Mouse (Mus musculus): ENCODE data around the gene Supt5. TPM values are rescaled to one million over a fixed set of nuclear protein-coding genes. Genes with fewer than 3 reads are reported as not detected.

Supt5 gene
- total and polyA plus RNA-seq, 3 experiments = 66.0 to 448 (median 156) TPM

DNA sequence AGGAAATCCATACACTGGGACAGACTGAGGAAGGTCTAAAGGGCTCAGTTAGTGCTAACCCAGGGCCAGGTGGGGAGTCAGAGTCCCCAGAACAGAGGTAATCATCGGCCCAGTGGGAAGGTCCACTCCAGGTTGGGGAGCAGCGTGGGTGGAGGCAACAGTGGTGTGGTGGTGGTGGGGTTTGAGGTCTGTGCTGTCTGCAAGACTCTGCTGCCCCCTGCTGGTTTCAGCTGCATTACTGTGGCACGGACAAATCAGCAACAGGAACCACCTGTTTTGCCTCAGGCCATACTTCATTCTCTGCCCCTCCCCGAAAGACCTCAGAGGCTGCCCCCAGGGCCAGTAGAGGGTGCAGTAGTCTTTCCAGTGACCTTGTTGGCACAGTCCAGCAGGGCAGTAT lies 47.9 kb upstream of the Supt5 start (continued):
- TF ChIP-seq MYC (IDR thresholded peaks at IDR 0.05; ENCODE audit: low read depth, low read length) (no peak), CTCF (IDR thresholded peaks at IDR 0.05 in 2 of 3, conservative IDR thresholded peaks at IDR 0.05 in 1 of 3; ENCODE audit: control insufficient read depth in 1 of 3, insufficient read depth in 1 of 3, low read depth in 2 of 3, low read length in 3 of 3, poor library complexity in 1 of 3, severe bottlenecking in 1 of 3) (peak; percentile 84 to 93 (median 90))

DNA sequence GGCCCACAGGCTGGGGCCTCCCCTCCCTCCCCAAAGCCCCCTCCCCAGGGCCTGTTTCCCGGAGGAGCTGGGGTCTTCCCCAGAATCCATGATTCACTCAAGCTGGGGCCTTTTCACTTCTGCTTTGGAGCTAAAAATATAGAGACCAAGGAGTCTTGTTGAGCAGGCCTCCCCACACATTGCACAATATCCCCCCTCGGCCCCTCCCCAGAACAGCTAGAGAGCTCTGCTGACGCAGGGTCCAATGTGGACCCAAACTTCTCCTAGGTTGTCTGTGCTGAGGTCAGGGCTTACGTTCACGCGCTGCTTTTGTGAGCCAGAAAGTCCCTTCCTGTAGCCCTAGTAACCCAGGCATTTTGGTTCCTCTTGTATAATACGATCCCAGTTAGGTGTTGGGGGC lies 47.5 kb upstream of the Supt5 start:
- Histone ChIP-seq H3K9me3 (replicated peaks; ENCODE audit: insufficient read depth, low read length) (no peaks in the 10 kb centered on the region), H3K4me1 (ENCODE audit: control insufficient read depth in 1 of 2, insufficient read depth in 2 of 2, low read length in 2 of 2) (peaks cover 2 to 19% of the 10 kb centered on the region in 2 experiments; a peak in 3 of 4 replicates), H3K27ac (ENCODE audit: control insufficient read depth, low read depth, low read length) (no peak overlapping the region), H3K4me3 (ENCODE audit: control insufficient read depth in 1 of 2, insufficient read depth in 1 of 2, low read depth in 2 of 2, low read length in 2 of 2) (no peak overlapping the region), H3K79me2 (ENCODE audit: control insufficient read depth, insufficient read depth, low read length, poor library complexity) (peaks cover under 1% of the 10 kb centered on the region; the same call in 1 of the 2 replicates), H3K36me3 (ENCODE audit: control insufficient read depth in 1 of 2, insufficient read depth in 2 of 2, low read length in 2 of 2) (peaks cover 0 to 12% of the 10 kb centered on the region in 2 experiments; a peak in 2 of 4 replicates), H3K27me3 (ENCODE audit: control insufficient read depth in 1 of 2, insufficient read depth in 2 of 2, low read length in 2 of 2) (no peaks in the 10 kb centered on the region), H3K9ac (ENCODE audit: control insufficient read depth, low read depth, low read length, poor library complexity, severe bottlenecking) (no peak overlapping the region)
- TF ChIP-seq E2F4 (IDR thresholded peaks at IDR 0.05; ENCODE audit: borderline replicate concordance, low read depth, low read length) (no peak), ZKSCAN1 (IDR thresholded peaks at IDR 0.05; ENCODE audit: low read depth, low read length) (no peak), NRF1 (IDR thresholded peaks at IDR 0.05; ENCODE audit: insufficient read depth, low read depth, low read length, poor library complexity, severe bottlenecking) (no peak), TAL1 (IDR thresholded peaks at IDR 0.05; ENCODE audit: low read length) (no peak), MYB (IDR thresholded peaks at IDR 0.05; ENCODE audit: low read depth, low read length) (no peak), RCOR1 (IDR thresholded peaks at IDR 0.05; ENCODE audit: low read depth, low read length) (no peak), CHD1 (IDR thresholded peaks at IDR 0.05; ENCODE audit: low read depth, low read length) (no peak), TCF12 (IDR thresholded peaks at IDR 0.05; ENCODE audit: low read depth, low read length) (no peak), NELFE (IDR thresholded peaks at IDR 0.05; ENCODE audit: low read depth, low read length) (no peak), RAD21 (IDR thresholded peaks at IDR 0.05; ENCODE audit: low read depth, low read length) (no peak), ZMIZ1 (IDR thresholded peaks at IDR 0.05; ENCODE audit: low read depth, low read length) (no peak), MEF2A (IDR thresholded peaks at IDR 0.05; ENCODE audit: extremely low read depth, insufficient replicate concordance, low read depth, low read length, poor library complexity, severe bottlenecking) (no peak), POLR2AphosphoS2 (IDR thresholded peaks at IDR 0.05; ENCODE audit: low read length) (no peak), CTCF (IDR thresholded peaks at IDR 0.05 in 2 of 3, conservative IDR thresholded peaks at IDR 0.05 in 1 of 3; ENCODE audit: control insufficient read depth in 1 of 3, insufficient read depth in 1 of 3, low read depth in 2 of 3, low read length in 3 of 3, poor library complexity in 1 of 3, severe bottlenecking in 1 of 3) (no peak), MAFK (IDR thresholded peaks at IDR 0.05; ENCODE audit: borderline replicate concordance, low read depth, low read length) (no peak), ETS1 (IDR thresholded peaks at IDR 0.05; ENCODE audit: low read depth, low read length) (no peak)
- DNase-seq (ENCODE audit: low read depth, low spot score) = no peak

DNA sequence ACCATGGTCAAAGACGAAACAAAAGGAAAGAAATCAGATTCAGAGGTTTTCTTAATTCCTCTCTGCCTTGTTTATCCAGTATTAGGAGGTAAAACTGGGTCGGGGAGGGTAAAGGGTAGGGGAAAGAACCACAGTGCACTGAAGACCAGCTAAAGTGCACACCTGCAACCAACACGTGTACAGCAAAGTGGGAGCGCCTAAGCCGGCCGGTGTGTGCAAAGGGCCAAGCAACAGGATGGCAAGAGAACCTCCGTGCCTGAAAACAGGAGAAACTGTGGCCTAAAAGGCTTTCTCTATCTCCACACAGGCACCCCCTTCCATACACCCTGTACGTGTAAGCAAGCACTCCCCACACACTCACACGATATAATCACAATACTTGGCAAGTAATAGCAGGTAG lies 46.6 kb upstream of the Supt5 start:
- TF ChIP-seq MEF2A (IDR thresholded peaks at IDR 0.05; ENCODE audit: extremely low read depth, insufficient replicate concordance, low read depth, low read length, poor library complexity, severe bottlenecking) (no peak), USF2 (IDR thresholded peaks at IDR 0.05; ENCODE audit: borderline replicate concordance in 1 of 2, insufficient read depth in 1 of 2, low read depth in 1 of 2, low read length in 2 of 2) (no peak), RCOR1 (IDR thresholded peaks at IDR 0.05; ENCODE audit: low read depth, low read length) (no peak), CHD2 (IDR thresholded peaks at IDR 0.05; ENCODE audit: low read length) (no peak), TBP (IDR thresholded peaks at IDR 0.05; ENCODE audit: low read depth, low read length) (no peak), GABPA (IDR thresholded peaks at IDR 0.05; ENCODE audit: low read depth, low read length) (no peak)
- Histone ChIP-seq H3K27me3 (ENCODE audit: control insufficient read depth in 1 of 2, insufficient read depth in 2 of 2, low read length in 2 of 2) (no peaks in the 10 kb centered on the region), H3K9ac (ENCODE audit: control insufficient read depth, low read depth, low read length, poor library complexity, severe bottlenecking) (no peak overlapping the region), H3K4me3 (ENCODE audit: control insufficient read depth in 1 of 2, insufficient read depth in 1 of 2, low read depth in 2 of 2, low read length in 2 of 2) (no peak overlapping the region), H3K79me2 (ENCODE audit: control insufficient read depth, insufficient read depth, low read length, poor library complexity) (no peaks in the 10 kb centered on the region), H3K4me1 (ENCODE audit: control insufficient read depth in 1 of 2, insufficient read depth in 2 of 2, low read length in 2 of 2) (peaks cover 6 to 23% of the 10 kb centered on the region in 2 experiments), H3K27ac (ENCODE audit: control insufficient read depth, low read depth, low read length) (no peak overlapping the region), H3K36me3 (ENCODE audit: control insufficient read depth in 1 of 2, insufficient read depth in 2 of 2, low read length in 2 of 2) (peaks cover 0 to 16% of the 10 kb centered on the region in 2 experiments; a peak in 2 of 4 replicates), H3K9me3 (replicated peaks; ENCODE audit: insufficient read depth, low read length) (no peaks in the 10 kb centered on the region)
- DNase-seq (ENCODE audit: low read depth, low spot score) = no peak

All from MEL (cell line).